Mouse (Mus musculus) cerebellum, adult 2 months (tissue): Measurements from ENCODE around the gene Zcchc13.

Experiments
- CTCF ChIP-seq: fragments of 200-500 bp; IDR thresholded peaks from 2 replicates; pipeline ENCODE4 v1.5.1; 2011; ENCODE audit warnings: low read depth, mild to moderate bottlenecking, control low read depth, low read length, moderate library complexity, borderline replicate concordance; ENCODE audit not compliant: insufficient read depth
- POLR2A ChIP-seq: fragments of 200-500 bp; IDR thresholded peaks from 2 replicates; pipeline ENCODE4 v1.6.1; 2011; ENCODE audit warnings: low read length, control low read depth, borderline replicate concordance; ENCODE audit not compliant: insufficient read depth

GRCm38 (mm10) chrX:103617405-103618095 is 12.8 kb upstream of the Zcchc13 start:
- no peak for TF ChIP-seq CTCF
- no peak for TF ChIP-seq POLR2A
